ENCODE assay signal across 15 mouse cellular contexts in the genomic region with DNA sequence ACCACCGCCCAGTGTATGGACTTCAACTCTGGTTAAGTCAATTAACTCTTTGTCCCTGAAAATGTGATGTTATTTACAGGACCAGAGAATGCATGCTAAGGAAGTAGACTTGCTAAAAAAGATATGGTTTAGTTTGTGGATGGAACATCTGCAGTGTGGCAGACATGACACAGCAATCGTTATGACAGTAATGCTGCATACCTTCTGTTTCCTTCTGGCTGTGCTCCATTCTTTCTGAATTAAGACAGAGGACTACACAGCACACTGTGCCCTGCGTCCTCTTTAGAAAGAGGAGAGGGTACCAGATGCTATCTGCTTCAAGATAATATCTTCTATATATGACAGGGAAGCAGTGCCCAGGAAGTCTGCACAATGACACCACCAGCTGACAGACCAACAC.
"Had no signal": no experiment of that assay in that cellular context is flagged by ENCODE, and none has a peak within 500 bp of the region (broad histone marks: within the 10 kb centered on the region; RNA-seq: fewer than 3 reads in every experiment).

No protein-coding gene starts in this region.

- H3K27me3 ChIP-seq: liver, embryonic 15.5 days; lung, embryonic 15.5 days; midbrain, embryonic 12.5 days; midbrain, embryonic 15.5 days; neural tube, embryonic 12.5 days; stomach, embryonic 15.5 days had no signal

- DNase-seq: liver, postnatal 0 days; lung, adult 2 months; lung, postnatal 14 days; lung, postnatal 4 days; right cerebral cortex, postnatal 14 days; thymus, adult 2 months; thymus, postnatal 25 days; thymus, postnatal 4 days had no signal

- H3K4me3 ChIP-seq: liver, embryonic 15.5 days; lung, embryonic 15.5 days; midbrain, embryonic 12.5 days; midbrain, embryonic 15.5 days; neural tube, embryonic 12.5 days; stomach, embryonic 15.5 days had no signal

- H3K4me1 ChIP-seq: liver, embryonic 15.5 days; midbrain, embryonic 12.5 days; midbrain, embryonic 15.5 days; neural tube, embryonic 12.5 days; stomach, embryonic 15.5 days had no signal

- H3K36me3 ChIP-seq: liver, embryonic 15.5 days; lung, embryonic 15.5 days; midbrain, embryonic 12.5 days; midbrain, embryonic 15.5 days; neural tube, embryonic 12.5 days; stomach, embryonic 15.5 days had no signal

- ATAC-seq: liver, postnatal 0 days; lung, postnatal 0 days; midbrain, embryonic 15.5 days had no signal

- H3K9me3 ChIP-seq: liver, embryonic 15.5 days; lung, embryonic 15.5 days; midbrain, embryonic 12.5 days; midbrain, embryonic 15.5 days; neural tube, embryonic 12.5 days; stomach, embryonic 15.5 days had no signal
